Mouse (Mus musculus) common myeloid progenitor, adult 5-6 weeks (primary cell): ENCODE measurements around the gene Hcfc1r1. TPM values are rescaled to one million over a fixed set of nuclear protein-coding genes. Genes with fewer than 3 reads are reported as not detected.

Experiments used
- ATAC-seq: replicated peaks from 2 replicates; pipeline ENCODE4 v1.8.0; 2016; ENCODE audit warnings: low read depth, mild to moderate bottlenecking, moderate TSS enrichment, inconsistent platforms; ENCODE audit not compliant: poor library complexity, severe bottlenecking
- total RNA-seq: library from RNA; stranded (forward); fragments of 200-1000, 187-1606 nt; gene quantifications from 2 replicates; pipeline ENCODE4 v1.2.3, GENCODE M21; 2017

The Hcfc1r1 gene
- 19.2 and 26.9 TPM in 2 replicates for total RNA-seq

DNA sequence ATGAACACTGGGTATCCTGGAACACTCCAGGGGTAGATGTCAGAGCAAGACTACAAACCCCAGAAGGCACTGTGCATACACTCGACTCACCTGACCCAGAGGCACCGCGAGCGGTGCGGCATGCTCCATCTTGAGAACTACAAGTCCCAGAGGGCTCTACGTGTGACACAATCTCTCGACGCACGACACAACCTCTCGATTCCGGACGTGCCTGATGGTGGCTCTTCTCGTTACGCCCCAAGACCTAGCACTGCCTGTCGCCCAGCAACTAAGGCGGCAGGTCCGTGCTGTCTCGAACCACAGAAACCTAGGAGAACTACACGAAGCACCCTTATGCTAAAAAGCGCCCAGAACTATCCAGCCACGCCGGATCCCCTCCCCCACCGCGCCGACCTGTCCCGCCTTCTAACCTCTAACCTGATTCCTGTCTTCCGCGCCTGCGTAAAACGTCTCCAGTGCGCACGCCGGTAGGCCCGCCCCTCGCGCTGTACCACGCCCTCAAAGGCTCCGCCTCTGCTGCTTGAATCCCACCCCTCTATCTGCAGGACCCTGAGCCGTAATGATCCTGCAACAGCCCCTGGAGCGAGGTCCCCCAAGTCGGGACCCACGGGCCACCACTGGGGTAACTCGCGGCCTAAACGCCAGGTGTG lies at the start of gene Hcfc1r1, which contains the start of gene Thoc6:
Gene Hcfc1r1 (plus strand): TSS at position 173 of the 650 bp plus-strand sequence.
Gene Thoc6 (minus strand): TSS at position 459 of the 650 bp plus-strand sequence.
- ATAC-seq: peak; percentile 74

DNA sequence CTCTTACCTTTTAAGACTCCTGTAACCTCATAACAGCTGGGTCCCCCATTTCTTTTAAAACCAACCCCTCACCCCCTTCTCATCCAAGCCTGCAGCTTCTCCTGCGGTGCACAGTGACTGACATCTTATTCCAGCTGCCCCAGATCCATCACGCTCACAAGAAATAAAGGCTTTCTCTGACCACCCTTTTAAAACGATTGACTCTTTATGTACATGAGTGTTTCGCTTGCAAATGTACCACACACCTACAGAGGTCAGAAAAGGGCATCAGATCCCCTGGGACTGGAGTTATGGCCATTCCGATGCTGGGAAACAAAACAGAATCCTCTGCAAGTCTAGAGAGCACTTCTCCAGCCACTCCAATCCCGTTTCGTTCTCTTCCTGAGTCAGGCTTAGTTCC lies 45.6 kb upstream of the Hcfc1r1 start:
- no peak for ATAC-seq

GRCm38 (mm10) chr17:23630195-23631020 lies 43.0 kb upstream of the Hcfc1r1 start:
- ATAC-seq: peak; percentile 99

GRCm38 (mm10) chr17:23631241-23631640 lies 42.2 kb upstream of the Hcfc1r1 start:
- ATAC-seq: no peak

GRCm38 (mm10) chr17:23644613-23645495 lies 28.5 kb upstream of the Hcfc1r1 start, which contains the start of gene Mmp25:
Mmp25 (minus strand) TSS chr17:23645277.
- ATAC-seq: peak; percentile 64

DNA sequence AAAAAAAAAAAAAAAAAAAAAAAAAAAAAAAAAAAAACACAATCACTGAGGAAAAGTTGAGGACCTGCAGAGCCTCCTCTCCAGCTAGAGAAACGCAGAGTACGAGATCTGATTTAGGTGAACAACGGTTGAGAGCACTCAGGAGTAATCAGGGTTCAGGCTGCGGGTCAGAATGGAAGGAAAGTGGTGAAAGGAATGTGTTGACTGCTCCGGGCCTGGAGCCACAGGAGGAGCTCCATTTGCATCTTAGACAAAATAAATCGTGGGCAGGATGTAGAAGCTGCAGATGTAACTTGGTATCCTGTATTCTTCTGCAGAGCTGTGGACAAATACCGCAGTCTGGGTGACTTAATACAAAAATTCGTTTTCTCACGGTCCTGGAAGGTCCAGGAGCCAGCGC lies 27.5 kb upstream of the Hcfc1r1 start:
- no peak for ATAC-seq

- no peak for ATAC-seq
Observed at GRCm38 (mm10) chr17:23651363-23651762, 22.0 kb upstream of the Hcfc1r1 start.

GRCm38 (mm10) chr17:23653324-23653723 lies 20.1 kb upstream of the Hcfc1r1 start:
- 0 out of 2 replicates have a peak, but pooled peaks have one; percentile 31 for ATAC-seq

- peak; percentile 31; the same call in 1 of the 2 replicates for ATAC-seq
Observed at GRCm38 (mm10) chr17:23654001-23654400, 19.4 kb upstream of the Hcfc1r1 start.

- peak; percentile 46; the same call in 1 of the 2 replicates for ATAC-seq
Observed at GRCm38 (mm10) chr17:23654410-23654809, 19.0 kb upstream of the Hcfc1r1 start.

- no peak for ATAC-seq
Observed at GRCm38 (mm10) chr17:23658450-23658849, 14.9 kb upstream of the Hcfc1r1 start.

GRCm38 (mm10) chr17:23660117-23660875 lies 13.1 kb upstream of the Hcfc1r1 start, which contains the start of gene Bicdl2:
Bicdl2 (plus strand) TSS chr17:23660506.
- no peak for ATAC-seq

GRCm38 (mm10) chr17:23660876-23661200 lies 12.6 kb upstream of the Hcfc1r1 start:
- ATAC-seq: peak; percentile 34; the same call in 1 of the 2 replicates

- peak; percentile 46; the same call in 1 of the 2 replicates for ATAC-seq
Observed at GRCm38 (mm10) chr17:23661526-23661925, 11.9 kb upstream of the Hcfc1r1 start.

DNA sequence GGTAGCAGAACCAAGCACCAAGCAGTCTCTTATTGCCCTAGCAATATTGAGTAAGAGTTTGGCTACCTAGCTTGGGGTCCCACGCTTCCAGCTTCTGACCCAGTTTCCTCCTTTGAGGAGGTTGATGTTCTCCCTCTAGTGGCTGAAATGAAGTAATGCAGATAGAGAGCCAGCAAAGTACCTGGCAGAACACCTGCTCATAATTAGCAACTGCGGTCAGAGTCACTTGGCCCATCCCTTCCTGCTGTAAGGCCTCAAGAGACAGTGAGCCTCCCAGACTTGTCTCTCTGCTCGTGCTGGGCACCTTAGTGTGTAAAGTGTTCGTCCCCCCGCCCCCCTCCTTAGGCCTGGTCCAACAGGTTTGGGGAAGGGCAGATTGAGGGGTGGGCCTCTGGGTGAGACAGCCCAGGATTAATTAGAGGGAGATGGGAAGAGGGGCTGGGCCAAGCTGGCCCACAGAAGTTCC lies 8.8 kb upstream of the Hcfc1r1 start:
- ATAC-seq: peak; percentile 65

DNA sequence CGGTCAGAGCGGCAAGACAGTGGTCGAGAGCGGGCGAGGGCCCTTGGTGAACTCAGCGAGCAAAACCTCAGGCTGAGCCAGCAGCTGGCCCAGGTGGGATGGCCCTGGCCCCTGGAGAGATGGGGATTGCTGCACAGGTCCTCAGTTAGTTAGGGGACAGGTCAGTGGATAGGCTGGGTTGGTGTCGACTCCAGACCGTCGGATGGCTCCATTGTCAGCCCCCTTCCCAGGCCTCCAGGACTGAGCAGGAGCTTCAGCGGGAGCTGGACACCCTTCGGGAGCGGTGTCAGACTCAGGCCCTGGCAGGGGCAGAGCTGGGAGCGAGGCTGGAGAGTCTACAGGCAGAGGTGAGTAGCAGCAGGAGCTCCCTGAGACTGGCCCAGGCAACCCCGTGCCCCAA lies 7.9 kb upstream of the Hcfc1r1 start:
- no peak for ATAC-seq

GRCm38 (mm10) chr17:23670516-23671074 lies 2.8 kb upstream of the Hcfc1r1 start:
- ATAC-seq: no peak

DNA sequence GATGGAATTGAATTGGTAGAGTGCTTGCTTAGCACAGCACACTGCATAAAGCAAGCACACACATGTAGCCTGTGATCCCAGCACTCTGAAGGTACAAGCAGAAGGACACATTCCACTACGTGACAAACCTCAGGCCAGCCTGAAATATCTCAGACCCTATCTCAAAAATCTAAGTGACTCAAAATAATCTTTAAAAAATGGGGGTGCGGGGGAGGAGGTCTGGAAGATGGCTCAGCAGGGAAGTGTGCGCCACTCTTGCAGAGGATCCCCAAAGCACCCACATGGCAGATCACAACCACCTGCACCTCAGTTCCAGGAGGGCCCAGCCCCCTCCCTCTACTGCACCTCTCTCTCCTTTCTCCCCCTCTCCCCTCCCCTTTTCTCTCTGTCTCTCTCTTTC lies 1.9 kb upstream of the Hcfc1r1 start:
- no peak for ATAC-seq

DNA sequence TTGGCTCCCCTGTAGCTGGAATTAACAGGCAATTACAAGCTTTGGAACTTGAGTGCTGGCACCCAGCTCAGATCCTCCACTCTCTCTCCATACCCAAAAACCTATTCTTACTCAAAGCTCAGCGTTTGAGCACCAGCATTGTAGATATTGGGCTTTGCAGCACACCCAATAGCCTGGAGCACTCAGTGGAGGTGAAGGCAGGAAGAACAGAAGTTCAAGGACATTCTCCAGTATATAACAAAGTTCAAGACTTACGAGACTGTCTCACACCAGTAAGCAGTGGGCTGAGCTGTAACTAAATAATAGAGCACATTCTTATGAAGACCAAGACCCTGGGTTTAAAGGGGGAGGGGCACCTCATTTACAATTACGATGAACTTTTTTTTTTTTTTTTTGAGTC lies 635 bp upstream of the Hcfc1r1 start:
- ATAC-seq: no peak
